In the genomic region with DNA sequence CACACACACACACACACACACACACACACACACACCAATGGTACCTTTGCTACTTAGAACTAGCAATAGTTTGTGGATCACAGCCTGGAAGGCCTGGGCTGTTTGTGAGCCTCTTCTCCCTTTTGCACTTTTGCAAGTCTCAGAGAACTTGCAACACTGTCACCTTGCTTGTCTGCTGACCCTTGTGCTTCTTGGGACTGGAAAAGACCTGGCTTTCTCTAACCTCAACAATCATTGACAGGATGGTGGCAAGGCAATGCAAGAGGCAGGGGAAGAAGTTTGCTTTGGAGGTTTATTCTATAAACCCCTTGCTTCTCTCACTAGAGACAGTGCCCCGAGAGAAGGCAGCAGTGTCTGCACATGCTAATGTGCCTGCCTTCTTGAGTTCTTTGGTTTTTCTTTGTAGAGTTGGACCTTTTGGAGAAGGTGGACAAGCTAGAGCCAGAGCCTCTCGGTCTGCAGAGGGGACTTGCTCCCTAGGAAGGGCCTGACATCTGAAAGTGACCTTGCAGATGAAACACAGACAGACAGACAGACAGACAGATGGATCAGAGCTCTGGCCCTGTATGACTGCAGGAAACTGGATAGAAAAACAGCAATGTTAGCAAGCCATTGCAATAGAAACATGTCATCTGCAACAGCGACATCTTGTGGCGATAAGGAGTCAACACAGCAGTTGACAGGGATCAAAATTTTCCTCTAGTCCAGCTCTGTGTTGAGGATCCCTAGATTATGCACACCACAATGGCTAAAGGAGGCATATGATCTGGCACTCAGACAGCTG, we compare ENCODE assay signal across 8 mouse cellular contexts.
DNase-seq lines count a peak whose midpoint lies in the region; ATAC-seq and TF ChIP-seq lines count a peak whose summit lies in the region.

No protein-coding gene starts in this region.

- peak; percentile 43 for DNase-seq in R1 (ENCODE audit: low read depth, low spot score)
- peak; percentile 48 to 63 for DNase-seq in layer of hippocampus, postnatal 10 days (ENCODE audit: low spot score in 2 of 2)
- no peak for DNase-seq in spleen, postnatal 10 days (ENCODE audit: low spot score in 2 of 2)

- H3K4me2 ChIP-seq in hindbrain, embryonic 13.5 days, result no peak overlapping the region

- H3K27me3 ChIP-seq in E14TG2a.4 (ENCODE audit: insufficient read depth, low read length), result no peaks in the 10 kb centered on the region
- H3K27me3 ChIP-seq in hindbrain, embryonic 13.5 days, result no peaks in the 10 kb centered on the region
- H3K27me3 ChIP-seq in small intestine, adult 2 months (ENCODE audit: control insufficient read depth, insufficient read depth, low read length), result no peaks in the 10 kb centered on the region

- 30% methylated on average over 4 of the region's 4 CpGs for WGBS in hindbrain, embryonic 13.5 days
- 21% methylated on average over 4 of the region's 4 CpGs for WGBS in small intestine, adult 2 months

- H3K4me1 ChIP-seq in E14TG2a.4 (replicated peaks; ENCODE audit: low read depth, low read length), result no peaks in the 10 kb centered on the region
- peaks cover 5% of the 10 kb centered on the region; the same call in 1 of the 2 replicates for H3K4me1 ChIP-seq in cortical plate, adult 2 months (ENCODE audit: control insufficient read depth, insufficient read depth, low read length)
- H3K4me1 ChIP-seq in hindbrain, embryonic 13.5 days (replicated peaks), result no peaks in the 10 kb centered on the region
- H3K4me1 ChIP-seq in small intestine, adult 2 months (ENCODE audit: control insufficient read depth, insufficient read depth, insufficient read length, low read length), result no peaks in the 10 kb centered on the region

- no peak overlapping the region for H3K4me3 ChIP-seq in E14TG2a.4 (replicated peaks; ENCODE audit: low read length)
- H3K4me3 ChIP-seq in cortical plate, adult 2 months (ENCODE audit: insufficient read depth, low read length), result no peak overlapping the region
- H3K4me3 ChIP-seq in hindbrain, embryonic 13.5 days, result no peak overlapping the region
- H3K4me3 ChIP-seq in small intestine, adult 2 months (ENCODE audit: low read depth, low read length), result no peak overlapping the region

- peak; percentile 87 for TF ChIP-seq CTCF in E14TG2a.4 (conservative IDR thresholded peaks at IDR 0.05; ENCODE audit: low read length)
- TF ChIP-seq CTCF in cortical plate, adult 2 months (IDR thresholded peaks at IDR 0.05; ENCODE audit: extremely low read depth, insufficient read depth, low read length), result peak; percentile 82
- TF ChIP-seq CTCF in small intestine, adult 2 months (IDR thresholded peaks at IDR 0.05; ENCODE audit: extremely low read depth, insufficient read length, insufficient replicate concordance, low read depth, low read length), result peak; percentile 14; the same call in 1 of the 2 replicates

- TF ChIP-seq POLR2A in cortical plate, adult 2 months (IDR thresholded peaks at IDR 0.05; ENCODE audit: extremely low read depth, insufficient read depth, low read length), result no peak
- TF ChIP-seq POLR2A in small intestine, adult 2 months (IDR thresholded peaks at IDR 0.05; ENCODE audit: low read depth, low read length), result no peak

- H3K9me3 ChIP-seq in E14TG2a.4 (ENCODE audit: low read length), result no peaks in the 10 kb centered on the region
- H3K9me3 ChIP-seq in hindbrain, embryonic 13.5 days, result no peaks in the 10 kb centered on the region

- H3K9ac ChIP-seq in hindbrain, embryonic 13.5 days, result no peak overlapping the region

- peak; percentile 84 for ATAC-seq in hindbrain, embryonic 13.5 days (ENCODE audit: low FRiP score)
- ATAC-seq in megakaryocyte-erythroid progenitor cell, adult 5-6 weeks (replicated peaks; ENCODE audit: low FRiP score, low TSS enrichment, poor library complexity, severe bottlenecking), result peak; percentile 79

- no peaks in the 10 kb centered on the region for H3K36me3 ChIP-seq in E14TG2a.4 (ENCODE audit: insufficient read depth, low read length)
- H3K36me3 ChIP-seq in hindbrain, embryonic 13.5 days, result no peaks in the 10 kb centered on the region
- H3K36me3 ChIP-seq in small intestine, adult 2 months (ENCODE audit: control insufficient read depth, insufficient read depth, low read length), result no peaks in the 10 kb centered on the region

- no peak overlapping the region for H3K27ac ChIP-seq in cortical plate, adult 2 months (ENCODE audit: insufficient read depth, low read length)
- no peak overlapping the region for H3K27ac ChIP-seq in hindbrain, embryonic 13.5 days
- no peak overlapping the region for H3K27ac ChIP-seq in small intestine, adult 2 months (ENCODE audit: insufficient read depth, low read depth, low read length)

Comparison
In these comparisons a context has a peak if more than half of its experiments do, and no peak if none do; other contexts are left out.
1. CTCF ChIP-seq: peak in every context shown above with its lines; median percentile 87 in E14TG2a.4; 82 in cortical plate, adult 2 months; 14 in small intestine, adult 2 months.
2. DNase-seq: peak in R1 (single experiment) and layer of hippocampus, postnatal 10 days (2 of 2); none in spleen, postnatal 10 days (0 of 2).